13 mouse cellular contexts compared by ENCODE assay signal in the genomic region with DNA sequence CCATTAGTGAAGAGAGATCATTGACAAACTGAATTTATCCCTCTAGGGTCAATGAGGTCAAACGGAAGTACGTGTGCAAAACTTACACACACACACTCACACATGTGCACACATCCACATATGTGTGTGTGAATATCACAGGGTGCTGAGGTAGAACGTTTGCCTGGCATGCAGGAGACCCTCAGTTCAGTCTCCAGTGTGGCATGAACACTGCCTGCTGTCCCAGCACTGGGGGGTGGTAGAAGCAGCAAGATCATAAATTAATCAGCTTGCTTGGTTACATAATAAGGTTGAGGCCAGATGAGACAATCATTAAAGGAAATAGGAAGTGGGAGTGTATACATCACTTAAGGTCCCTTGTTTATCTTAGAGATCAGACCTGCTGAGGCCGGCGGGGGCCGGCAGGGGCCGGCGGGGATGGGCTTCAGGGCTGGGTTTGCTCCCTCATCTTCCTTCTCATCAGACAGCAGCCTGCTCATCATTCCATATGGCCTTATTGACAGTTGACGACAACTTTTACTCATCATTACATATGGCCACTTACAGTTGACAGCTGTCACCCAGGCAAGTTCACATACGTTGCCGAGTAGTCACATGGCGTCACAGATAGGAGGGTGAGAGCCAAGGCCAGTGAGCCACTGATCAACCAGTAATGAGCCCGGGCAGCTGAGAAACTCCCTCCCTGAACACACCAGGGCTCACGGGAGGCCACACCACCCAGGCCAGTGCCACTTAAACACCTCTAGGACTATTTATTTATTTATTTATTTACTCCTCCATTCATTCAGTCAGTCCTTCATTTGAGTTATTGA.
A peak's percentile ranks its signal among the peaks of the same experiment; 100 is the strongest.
DNase-seq lines count a peak whose midpoint lies in the region; ATAC-seq and TF ChIP-seq lines count a peak whose summit lies in the region.
"Had no signal": no experiment of that assay in that cellular context is flagged by ENCODE, and none has a peak within 500 bp of the region (broad histone marks: within the 10 kb centered on the region; RNA-seq: fewer than 3 reads in every experiment).

No protein-coding gene starts in this region.

- no peak overlapping the region for H3K4me3 ChIP-seq in kidney, embryonic 14.5 days (ENCODE audit: low read length)
- no peak overlapping the region for H3K4me3 ChIP-seq in kidney, adult 2 months (ENCODE audit: insufficient read depth, low read depth, low read length)
- H3K4me3 ChIP-seq in midbrain, embryonic 11.5 days (ENCODE audit: low read depth, low read length): no peak overlapping the region
- no peak overlapping the region for H3K4me3 ChIP-seq in midbrain, embryonic 14.5 days (replicated peaks; ENCODE audit: low read depth, low read length)
- no peak overlapping the region for H3K4me3 ChIP-seq in hindbrain, postnatal 0 days (ENCODE audit: low read length)
- H3K4me3 ChIP-seq: limb, embryonic 13.5 days; midbrain, embryonic 12.5 days had no signal

- no peak overlapping the region for H3K4me2 ChIP-seq in kidney, embryonic 14.5 days (replicated peaks; ENCODE audit: low read depth, low read length)
- H3K4me2 ChIP-seq in midbrain, embryonic 11.5 days: no peak overlapping the region
- no peak overlapping the region for H3K4me2 ChIP-seq in midbrain, embryonic 14.5 days (ENCODE audit: low read length)
- no peak overlapping the region for H3K4me2 ChIP-seq in hindbrain, postnatal 0 days (ENCODE audit: low read depth, low read length)
- H3K4me2 ChIP-seq: limb, embryonic 13.5 days; midbrain, embryonic 12.5 days had no signal

- no peaks in the 10 kb centered on the region for H3K9me3 ChIP-seq in kidney, embryonic 14.5 days (ENCODE audit: control insufficient read depth, low read length)
- H3K9me3 ChIP-seq in midbrain, embryonic 11.5 days (ENCODE audit: control insufficient read depth, low read length): no peaks in the 10 kb centered on the region
- H3K9me3 ChIP-seq in midbrain, embryonic 14.5 days (ENCODE audit: control insufficient read depth, low read length): no peaks in the 10 kb centered on the region
- H3K9me3 ChIP-seq in hindbrain, postnatal 0 days (ENCODE audit: low read length): no peaks in the 10 kb centered on the region

- H3K27me3 ChIP-seq in kidney, embryonic 14.5 days (ENCODE audit: control insufficient read depth, insufficient read depth, low read length): no peaks in the 10 kb centered on the region
- H3K27me3 ChIP-seq in kidney, adult 2 months (replicated peaks; ENCODE audit: control insufficient read depth, insufficient read depth, low read length): no peaks in the 10 kb centered on the region
- no peaks in the 10 kb centered on the region for H3K27me3 ChIP-seq in midbrain, embryonic 11.5 days (ENCODE audit: control insufficient read depth, insufficient read depth, low read length)
- H3K27me3 ChIP-seq in midbrain, embryonic 14.5 days (ENCODE audit: control insufficient read depth, insufficient read depth, low read length): no peaks in the 10 kb centered on the region
- H3K27me3 ChIP-seq in hindbrain, postnatal 0 days (ENCODE audit: insufficient read depth, low read length): no peaks in the 10 kb centered on the region
- H3K27me3 ChIP-seq: limb, embryonic 13.5 days; midbrain, embryonic 12.5 days had no signal

- 25% methylated on average over 14 of the region's 14 CpGs for WGBS in kidney, embryonic 14.5 days
- 43% methylated on average over 14 of the region's 14 CpGs for WGBS in kidney, adult 2 months
- 81% methylated on average over 14 of the region's 14 CpGs for WGBS in midbrain, embryonic 11.5 days
- WGBS in midbrain, embryonic 14.5 days: 71% methylated on average over 14 of the region's 14 CpGs
- WGBS in hindbrain, postnatal 0 days: 65% methylated on average over 14 of the region's 14 CpGs

- TF ChIP-seq CTCF in kidney, adult 2 months (conservative IDR thresholded peaks at IDR 0.05; ENCODE audit: insufficient read depth, insufficient read length, low read depth, low read length): no peak
- TF ChIP-seq CTCF in hindbrain, postnatal 0 days (IDR thresholded peaks at IDR 0.05; ENCODE audit: low read depth): no peak

- ATAC-seq in kidney, embryonic 14.5 days (ENCODE audit: low FRiP score, low TSS enrichment): peak; percentile 80
- peak; percentile 69; the same call in 1 of the 2 replicates for ATAC-seq in midbrain, embryonic 11.5 days (ENCODE audit: low FRiP score)
- no peak for ATAC-seq in midbrain, embryonic 14.5 days (ENCODE audit: low FRiP score, low TSS enrichment)
- ATAC-seq in hindbrain, postnatal 0 days: 0 out of 2 replicates have a peak, but pooled peaks have one; percentile 32
- ATAC-seq in erythroid progenitor cell, adult 5-6 weeks (replicated peaks; ENCODE audit: low FRiP score, poor library complexity, severe bottlenecking): no peak
- ATAC-seq: CD4-positive, CD25-positive, alpha-beta regulatory T cell, adult 4 months; liver, postnatal 0 days had no signal

- DNase-seq in kidney, adult 2 months: no peak
- DNase-seq in midbrain, embryonic 11.5 days (ENCODE audit: low spot score, missing footprints): peak; percentile 64
- no peak for DNase-seq in midbrain, embryonic 14.5 days
- no peak for DNase-seq in hindbrain, postnatal 0 days (ENCODE audit: low spot score)
- peak; percentile 45 for DNase-seq in retina, postnatal 1 day
- DNase-seq: cerebellum, adult 9-11 months; gastrocnemius, postnatal 25 days; liver, postnatal 0 days had no signal

- TF ChIP-seq POLR2A in kidney, adult 2 months (IDR thresholded peaks at IDR 0.05; ENCODE audit: low read depth, low read length): no peak

- H3K9ac ChIP-seq in kidney, embryonic 14.5 days (ENCODE audit: low read depth, low read length): no peak overlapping the region
- H3K9ac ChIP-seq in midbrain, embryonic 11.5 days (ENCODE audit: low read length): no peak overlapping the region
- H3K9ac ChIP-seq in midbrain, embryonic 14.5 days (replicated peaks; ENCODE audit: low read length): no peak overlapping the region
- H3K9ac ChIP-seq in hindbrain, postnatal 0 days (replicated peaks; ENCODE audit: low read length): no peak overlapping the region
- H3K9ac ChIP-seq: limb, embryonic 13.5 days; liver, postnatal 0 days; midbrain, embryonic 12.5 days had no signal

- 0 out of 2 replicates have a peak, but pooled peaks cover 4% of the 10 kb centered on the region for H3K4me1 ChIP-seq in kidney, embryonic 14.5 days (ENCODE audit: control insufficient read depth, insufficient read depth, low read length)
- H3K4me1 ChIP-seq in kidney, adult 2 months (ENCODE audit: control insufficient read depth, insufficient read depth, low read length): no peaks in the 10 kb centered on the region
- H3K4me1 ChIP-seq in midbrain, embryonic 11.5 days (ENCODE audit: control insufficient read depth, insufficient read depth, low read length): no peaks in the 10 kb centered on the region
- no peaks in the 10 kb centered on the region for H3K4me1 ChIP-seq in midbrain, embryonic 14.5 days (ENCODE audit: control insufficient read depth, insufficient read depth, low read length)
- no peaks in the 10 kb centered on the region for H3K4me1 ChIP-seq in hindbrain, postnatal 0 days (ENCODE audit: insufficient read depth, low read length)

- H3K27ac ChIP-seq in kidney, embryonic 14.5 days (ENCODE audit: low read depth, low read length): no peak overlapping the region
- no peak overlapping the region for H3K27ac ChIP-seq in kidney, adult 2 months (ENCODE audit: insufficient read depth, low read depth, low read length)
- H3K27ac ChIP-seq in midbrain, embryonic 11.5 days (ENCODE audit: low read depth, low read length): no peak overlapping the region
- no peak overlapping the region for H3K27ac ChIP-seq in midbrain, embryonic 14.5 days (replicated peaks; ENCODE audit: low read depth, low read length)
- no peak overlapping the region for H3K27ac ChIP-seq in hindbrain, postnatal 0 days
- H3K27ac ChIP-seq: limb, embryonic 13.5 days; midbrain, embryonic 12.5 days had no signal

- no peaks in the 10 kb centered on the region for H3K36me3 ChIP-seq in kidney, embryonic 14.5 days (ENCODE audit: control insufficient read depth, insufficient read depth, low read length)
- H3K36me3 ChIP-seq in kidney, adult 2 months (ENCODE audit: control insufficient read depth, insufficient read depth, low read length): no peaks in the 10 kb centered on the region
- H3K36me3 ChIP-seq in midbrain, embryonic 11.5 days (ENCODE audit: control insufficient read depth, insufficient read depth, low read length): no peaks in the 10 kb centered on the region
- no peaks in the 10 kb centered on the region for H3K36me3 ChIP-seq in midbrain, embryonic 14.5 days (ENCODE audit: control insufficient read depth, insufficient read depth, low read length)
- no peaks in the 10 kb centered on the region for H3K36me3 ChIP-seq in hindbrain, postnatal 0 days (ENCODE audit: insufficient read depth, low read length)
- H3K36me3 ChIP-seq: limb, embryonic 13.5 days; midbrain, embryonic 12.5 days had no signal

Comparison
In these comparisons a context has a peak if more than half of its experiments do, and no peak if none do; other contexts are left out.
1. ATAC-seq: peak in kidney, embryonic 14.5 days (single experiment), midbrain, embryonic 11.5 days (single experiment) and hindbrain, postnatal 0 days (single experiment); none in midbrain, embryonic 14.5 days (single experiment) and erythroid progenitor cell, adult 5-6 weeks (single experiment).
2. DNase-seq: peak in midbrain, embryonic 11.5 days (single experiment) and retina, postnatal 1 day (single experiment); none in kidney, adult 2 months (single experiment), midbrain, embryonic 14.5 days (single experiment) and hindbrain, postnatal 0 days (single experiment).